Mouse (Mus musculus): ENCODE measurements at regions not wholly inside any gene's neighbourhood (a gene's known extent, or its start where the extent isn't known, plus 50 kb on each side); places are given as distances from the start of the nearest gene placed in this dataset.
"Not testable (repeated sequence)": the region's sequence is repeated elsewhere in the genome, so short reads cannot be mapped to it uniquely, and the experiment has no call there.

DNA sequence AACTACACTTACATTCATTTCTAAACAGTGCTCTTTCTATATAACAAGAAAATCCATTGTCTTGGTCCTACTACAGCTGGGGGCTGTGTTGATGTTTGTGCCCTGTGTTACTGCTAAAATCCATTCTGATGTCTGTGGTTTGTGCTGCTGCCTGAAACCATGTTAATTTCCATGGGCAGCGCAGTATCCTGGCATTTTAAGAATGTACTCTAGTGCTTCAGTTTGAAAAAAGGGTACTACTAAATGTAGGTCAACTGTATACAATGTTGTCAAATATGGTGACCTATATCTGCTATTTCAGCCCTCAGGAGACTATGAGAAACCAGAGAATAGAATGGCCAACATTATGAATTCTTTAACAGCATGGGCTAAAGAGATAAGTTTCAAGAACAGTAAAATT is 1052.2 kb downstream of the Hace1 start:
- no peak for DNase-seq

DNA sequence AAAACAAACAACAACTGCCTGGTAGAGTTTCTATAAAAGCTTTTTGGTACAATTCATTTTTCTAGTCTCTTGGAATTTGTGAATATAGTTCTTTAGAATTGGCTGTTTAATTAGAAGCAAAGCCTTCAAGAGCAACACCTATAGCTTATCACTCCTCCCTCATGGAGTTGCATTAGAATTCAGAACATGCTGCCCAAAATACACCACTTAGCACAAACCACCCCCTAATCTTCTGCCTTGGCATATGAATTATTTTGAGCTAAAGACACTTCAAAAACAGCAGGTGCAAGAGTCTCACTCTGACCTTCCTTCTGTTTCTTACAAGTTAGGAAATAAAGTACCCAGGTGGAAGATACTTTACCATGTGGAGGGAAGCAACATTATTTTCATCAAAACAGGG is 1085.4 kb downstream of the Hace1 start:
- no peak for DNase-seq

DNA sequence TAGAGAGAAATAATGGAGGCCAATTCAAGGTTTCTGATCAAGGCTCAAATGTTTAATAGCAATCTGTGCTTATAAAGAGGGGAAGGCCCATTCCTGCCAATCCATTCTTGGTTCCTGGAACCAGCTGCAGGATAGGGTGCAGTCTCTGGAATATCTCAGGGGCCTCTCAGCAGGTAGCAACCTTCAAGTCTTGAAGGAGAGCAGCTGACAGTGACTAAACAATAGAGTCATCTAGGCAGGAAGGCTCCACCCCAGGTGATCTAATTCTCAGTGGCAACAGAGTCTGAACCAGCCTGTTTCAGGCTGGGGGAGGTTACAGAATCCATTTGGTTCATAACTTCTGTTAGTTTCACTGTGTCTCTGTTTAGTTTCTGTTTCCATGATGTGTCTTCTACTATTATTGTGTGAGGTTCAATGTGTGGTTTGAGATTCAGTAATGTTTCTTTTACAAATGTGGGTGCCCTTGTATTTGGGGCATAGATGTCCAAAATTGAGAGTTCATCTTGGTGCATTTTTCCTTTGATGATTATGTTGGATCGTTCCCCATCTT is 1112.3 kb downstream of the Hace1 start:
- not testable (repeated sequence) for DNase-seq

DNA sequence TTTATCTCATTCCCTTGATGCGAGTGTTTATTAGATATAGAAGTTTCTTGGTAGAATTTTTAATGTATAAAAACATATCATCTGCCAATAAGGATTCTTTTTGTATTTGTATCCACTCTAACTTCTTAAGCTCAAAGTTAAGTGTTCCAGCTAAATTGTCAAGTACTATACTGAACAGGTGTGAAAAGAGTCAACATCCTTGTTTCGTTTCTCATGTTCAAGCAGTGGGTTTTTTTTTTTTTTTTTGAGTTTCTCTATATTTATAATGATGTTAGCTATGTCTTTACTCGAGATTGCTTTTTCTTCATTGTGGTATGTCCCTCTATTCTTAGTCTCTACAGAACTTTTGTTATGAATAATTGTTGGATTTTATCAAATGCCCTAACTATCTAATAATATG is 1115.0 kb downstream of the Hace1 start:
- DNase-seq, result no peak

DNA sequence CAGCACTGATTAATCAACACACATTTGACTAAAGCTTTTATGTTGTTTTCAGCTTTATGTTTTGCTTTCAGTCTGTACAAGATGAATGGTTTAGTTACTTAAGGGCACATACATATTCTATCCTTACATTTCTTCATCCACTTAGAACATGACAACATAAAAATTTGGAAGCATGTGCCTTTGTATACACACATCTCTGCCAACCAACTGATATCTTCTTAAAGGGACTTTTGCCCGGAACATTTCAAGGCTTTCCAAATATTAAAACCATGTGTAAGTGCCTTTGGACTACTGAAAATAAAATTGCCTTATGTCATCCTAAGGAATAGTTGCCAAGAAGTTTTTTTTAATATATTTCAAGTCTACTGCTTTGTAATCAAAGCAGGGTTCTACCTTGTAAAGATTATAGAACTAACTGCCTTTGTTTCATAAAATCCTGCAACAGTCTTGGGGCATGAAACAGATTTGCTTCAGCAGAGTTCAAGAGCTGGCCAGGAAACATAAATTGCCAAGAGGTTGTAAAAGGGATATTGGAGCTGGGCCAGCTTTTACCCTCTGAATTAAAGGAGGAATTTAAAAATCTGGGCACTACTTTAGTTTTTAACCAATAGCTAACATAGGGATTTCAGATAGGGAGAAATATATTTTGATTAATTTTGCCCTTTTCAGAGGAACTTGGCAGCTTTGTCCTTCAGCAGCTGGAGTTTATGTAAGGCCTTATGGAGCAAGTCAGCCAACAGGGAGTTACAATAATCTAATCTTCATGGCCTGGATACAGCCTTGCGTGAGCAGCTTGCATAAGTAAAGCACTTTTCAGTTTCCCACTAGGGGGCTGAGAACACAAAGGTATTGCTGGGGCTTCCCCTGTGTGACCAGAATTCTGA is 1120.0 kb downstream of the Hace1 start:
- peak; percentile 41 for DNase-seq

DNA sequence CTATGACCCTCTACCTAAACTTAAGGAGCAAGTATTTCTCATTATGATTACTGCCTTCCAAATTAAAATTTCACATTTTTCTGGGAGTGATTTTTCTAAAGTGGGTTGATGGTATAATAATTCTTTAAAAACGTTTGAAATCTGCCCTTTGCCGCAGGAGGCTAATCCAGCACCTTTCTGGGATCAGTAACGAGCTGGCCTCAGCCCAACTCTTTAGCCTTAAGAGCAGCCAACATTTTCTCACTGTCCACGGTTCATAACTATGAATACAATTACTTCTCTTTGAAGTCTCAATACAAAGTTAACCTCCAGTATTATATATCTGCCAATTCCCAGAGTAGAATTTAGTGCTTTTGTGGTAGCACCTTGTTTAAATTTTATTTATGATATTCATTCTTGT is 1123.6 kb downstream of the Hace1 start:
- no peak for DNase-seq

DNA sequence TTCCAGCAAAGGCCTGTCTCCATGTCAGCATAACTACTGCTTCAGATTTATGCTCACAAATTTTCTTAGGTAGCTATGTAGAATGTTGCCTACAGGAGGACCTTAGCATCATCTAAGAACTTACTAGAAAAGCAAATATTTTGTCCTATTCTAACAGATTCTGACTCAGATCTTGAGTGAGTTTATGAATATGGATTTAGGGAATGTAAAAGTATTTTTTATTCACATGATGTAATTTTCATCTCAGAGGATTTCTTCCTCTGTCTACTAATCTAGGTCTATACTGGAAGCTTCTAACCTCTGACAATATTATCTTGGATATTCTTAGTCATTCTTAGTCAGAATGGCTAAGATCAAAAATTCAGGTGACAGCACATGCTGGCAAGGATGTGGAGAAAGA is 1130.4 kb downstream of the Hace1 start:
- not testable (repeated sequence) for DNase-seq

DNA sequence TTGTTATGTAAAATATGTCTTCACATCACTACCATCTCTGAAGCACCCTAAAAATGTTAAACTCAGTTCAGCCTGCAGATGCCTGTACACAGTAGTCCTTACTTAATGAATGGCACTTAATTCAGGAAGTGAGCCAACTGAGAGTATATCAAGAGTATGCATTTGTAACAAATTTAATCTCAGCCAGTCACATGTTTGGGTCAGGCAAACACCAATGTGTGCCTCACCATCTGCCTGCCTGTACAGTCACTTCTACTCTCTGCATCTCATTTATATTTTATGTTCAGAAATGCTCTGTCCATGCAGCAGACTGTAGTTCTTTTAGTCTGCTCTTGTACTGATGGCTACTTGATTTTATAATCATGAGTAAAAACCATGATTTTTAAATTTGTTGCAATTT is 1135.1 kb downstream of the Hace1 start:
- no peak for DNase-seq

DNA sequence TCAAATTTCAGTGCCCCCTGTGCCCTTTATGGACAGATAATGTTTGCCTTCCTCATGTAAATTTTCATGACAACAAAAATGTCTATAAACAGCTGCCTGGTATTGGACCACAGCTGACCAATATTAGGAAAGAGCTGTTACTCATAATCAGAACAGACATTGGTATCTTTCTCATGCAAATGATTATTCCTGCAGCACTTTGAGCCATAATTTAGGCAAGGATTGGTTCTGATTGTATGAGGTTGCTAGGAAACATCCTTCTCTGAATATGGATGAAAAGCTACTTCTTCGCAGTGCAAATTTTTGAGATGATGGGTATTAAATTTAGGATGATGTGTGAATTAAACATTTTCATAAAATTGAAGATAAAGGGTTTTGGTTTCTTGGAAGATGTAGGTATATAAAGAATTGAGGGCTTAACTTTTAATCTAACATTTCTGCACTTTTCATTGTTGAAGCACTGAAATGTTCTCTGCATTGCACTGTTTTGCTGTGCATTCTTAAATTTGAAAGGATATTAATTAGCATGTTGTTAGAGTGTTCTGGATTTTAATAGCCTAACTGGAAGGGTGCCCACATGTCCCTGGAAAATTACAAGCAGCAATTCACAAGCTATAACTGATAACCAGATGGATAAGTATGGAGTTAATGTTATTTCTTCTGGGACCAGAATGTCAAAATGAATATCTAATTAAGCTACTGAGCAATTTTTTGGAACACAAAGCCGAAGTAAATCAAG is 1140.9 kb downstream of the Hace1 start:
- DNase-seq, result no peak

DNA sequence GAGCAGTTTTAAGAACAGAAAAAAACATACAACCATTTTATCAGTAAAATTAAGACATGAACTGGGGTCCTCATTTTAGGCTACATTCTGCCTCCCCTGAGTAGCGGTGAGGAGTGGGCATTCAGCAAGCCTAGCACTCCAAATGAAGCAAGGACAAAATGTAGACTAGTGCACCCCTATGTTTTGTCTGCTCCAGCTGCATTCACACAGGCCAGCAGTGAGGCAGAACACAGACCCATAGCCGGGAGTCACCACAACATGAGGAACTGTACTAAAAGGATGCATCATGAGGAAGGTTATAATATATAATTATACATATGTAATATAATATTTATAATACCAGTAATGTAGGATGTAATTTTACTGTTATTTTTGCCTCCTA is 1141.5 kb downstream of the Hace1 start:
- DNase-seq, result no peak

DNA sequence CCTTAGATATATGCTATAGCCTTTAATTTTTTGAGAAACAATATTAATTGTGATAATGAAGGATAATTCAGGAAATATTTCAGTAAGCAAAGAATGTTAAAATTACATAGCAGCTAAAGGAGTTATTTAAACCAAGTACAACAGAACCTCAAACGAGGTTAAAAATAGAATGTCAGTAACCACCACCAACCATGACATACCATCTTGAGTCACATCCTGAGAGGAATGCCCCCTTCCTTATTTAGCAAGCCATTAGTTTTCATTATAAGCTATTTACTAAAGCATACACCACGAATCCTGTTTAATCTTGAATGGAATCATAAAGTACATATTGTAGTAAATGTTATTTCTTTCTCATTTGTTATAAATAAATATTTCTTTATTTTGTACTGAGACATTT is 1146.0 kb downstream of the Hace1 start:
- DNase-seq, result no peak

DNA sequence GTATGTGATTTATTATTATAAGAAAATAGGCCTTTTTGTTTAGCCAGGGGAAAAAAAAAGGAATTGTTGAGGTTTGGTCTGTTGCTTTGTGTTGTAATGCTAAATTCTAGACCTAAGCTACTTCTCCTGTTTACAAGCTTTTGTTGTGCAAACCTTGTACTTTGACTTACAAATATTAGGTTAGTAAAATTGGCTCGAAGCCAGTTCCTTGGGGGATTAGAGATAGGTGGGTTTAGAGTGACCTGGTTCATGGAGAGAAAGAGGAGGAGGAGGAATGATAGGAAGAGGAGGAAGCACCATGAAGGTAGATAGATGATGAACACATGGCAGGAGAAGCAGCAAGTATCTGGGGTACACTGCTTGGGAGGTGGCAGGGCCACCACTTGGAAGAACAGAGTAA is 1153.0 kb downstream of the Hace1 start:
- no peak for DNase-seq

DNA sequence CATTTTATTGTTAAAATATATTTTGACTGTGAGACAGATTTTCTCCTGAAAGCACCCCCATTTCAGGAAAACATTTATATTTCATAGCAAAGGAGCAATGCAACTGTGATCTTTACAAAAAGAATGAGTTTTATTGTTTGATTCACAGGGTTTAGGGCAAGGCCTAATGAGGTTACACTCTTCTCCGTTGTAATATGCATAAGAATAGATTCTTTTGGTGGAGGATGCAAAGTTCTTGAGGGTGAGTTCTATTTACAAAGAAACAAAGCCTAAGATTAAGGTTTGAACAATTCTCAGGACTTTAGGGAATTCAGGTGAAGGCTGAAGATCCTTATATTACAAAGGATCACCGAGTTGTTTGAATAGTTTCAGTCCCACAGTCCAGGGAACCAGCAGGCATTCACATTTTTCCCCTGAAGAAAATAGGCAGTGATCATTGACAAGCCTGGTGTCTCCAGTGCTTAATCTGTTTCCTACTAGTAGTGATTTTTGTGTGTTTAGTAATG is 1156.2 kb downstream of the Hace1 start:
- DNase-seq, result no peak

DNA sequence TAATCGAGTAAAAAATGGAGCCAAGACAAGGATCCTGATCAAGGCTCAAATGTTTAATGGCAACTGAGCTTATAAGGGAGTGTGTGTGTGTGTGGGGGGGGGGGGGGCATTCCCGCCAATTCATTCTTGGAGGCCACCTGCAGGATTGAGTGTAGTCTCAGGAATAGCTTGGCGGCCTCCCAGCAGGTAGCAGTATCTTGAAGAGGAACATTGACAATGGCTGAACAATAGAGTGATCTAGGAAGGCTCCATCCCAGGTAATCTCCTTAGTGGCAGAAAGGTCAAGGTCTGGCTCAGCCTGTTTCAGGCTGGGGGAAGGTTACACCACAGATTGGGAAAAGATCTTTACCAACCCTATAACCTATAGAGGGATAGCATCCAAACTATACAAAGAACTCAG is 1163.5 kb downstream of the Hace1 start:
- no peak for DNase-seq

DNA sequence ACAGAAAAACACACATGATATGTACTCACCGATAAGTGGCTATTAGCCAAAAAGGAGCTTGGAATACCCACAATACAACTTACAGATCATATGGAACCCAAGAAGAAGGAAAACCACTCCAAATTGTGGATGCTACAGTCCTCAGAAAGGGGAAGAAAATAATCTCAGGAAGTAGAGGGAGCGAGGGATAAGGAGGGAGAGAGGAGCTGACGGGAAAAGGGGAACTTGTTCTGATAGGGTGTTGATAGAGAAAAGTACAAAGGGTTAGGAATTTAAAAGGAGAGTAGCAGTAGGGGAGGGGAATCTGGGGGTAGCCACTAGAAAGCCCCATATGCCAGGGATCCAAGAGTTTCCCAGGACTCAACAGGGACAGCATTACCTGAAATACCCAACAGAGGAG is 1164.5 kb downstream of the Hace1 start:
- DNase-seq, result no peak

DNA sequence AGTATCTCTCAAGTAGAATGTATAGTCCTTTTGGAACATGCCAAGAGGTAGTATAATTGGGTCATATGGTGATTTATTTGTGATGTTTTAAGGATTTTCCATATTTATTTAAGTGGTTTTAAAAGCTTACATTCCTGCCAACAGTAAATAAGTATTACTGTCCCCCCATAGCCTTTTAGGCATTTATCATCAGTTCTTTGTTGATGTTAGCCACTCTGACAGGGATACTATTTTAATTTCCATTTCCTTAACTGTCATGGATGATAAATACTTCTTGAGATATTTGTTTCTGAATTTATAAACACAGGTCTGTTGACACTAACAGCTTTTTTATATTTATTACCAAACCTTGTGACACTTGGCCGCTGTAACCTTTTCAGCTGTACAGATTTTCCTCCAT is 1183.3 kb downstream of the Hace1 start:
- DNase-seq, result no peak

DNA sequence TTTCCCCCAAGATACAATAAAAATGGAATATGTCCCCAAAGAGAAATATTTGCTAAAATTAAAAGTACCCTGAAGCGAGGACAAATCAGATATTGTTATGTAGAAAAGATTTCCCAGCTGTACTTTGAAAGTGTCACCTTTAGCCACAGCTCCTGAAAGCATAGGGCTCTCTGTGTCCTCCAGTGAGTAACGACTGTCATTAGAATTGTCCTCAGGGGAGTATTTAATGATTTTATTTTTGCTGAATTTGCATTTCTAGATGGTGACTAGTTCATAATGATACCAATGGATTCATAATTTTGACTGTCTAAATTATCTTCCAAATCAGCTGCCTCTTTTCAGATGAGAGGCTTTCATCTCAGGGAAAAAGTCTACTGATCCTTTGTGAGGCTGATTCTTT is 1201.1 kb downstream of the Hace1 start:
- DNase-seq, result no peak

DNA sequence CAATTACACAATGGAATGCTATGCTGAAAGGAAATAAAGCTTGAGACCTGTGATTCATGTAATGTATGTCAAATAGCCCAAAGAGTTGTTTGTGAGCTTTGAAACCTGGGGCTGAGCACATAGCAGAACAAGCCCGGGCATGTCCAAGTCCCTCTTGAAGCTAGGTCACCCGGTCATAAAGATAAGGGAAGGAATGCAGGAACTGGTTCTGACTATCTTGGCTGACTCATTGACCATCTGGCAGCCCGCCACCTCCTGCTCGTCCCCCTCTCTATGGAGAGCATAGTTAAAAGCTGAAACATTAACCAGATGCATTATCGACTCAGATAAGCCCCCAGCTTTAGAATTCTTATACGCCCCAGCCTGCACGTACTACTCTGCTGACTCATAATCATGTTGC is 1208.1 kb downstream of the Hace1 start:
- not testable (repeated sequence) for DNase-seq

DNA sequence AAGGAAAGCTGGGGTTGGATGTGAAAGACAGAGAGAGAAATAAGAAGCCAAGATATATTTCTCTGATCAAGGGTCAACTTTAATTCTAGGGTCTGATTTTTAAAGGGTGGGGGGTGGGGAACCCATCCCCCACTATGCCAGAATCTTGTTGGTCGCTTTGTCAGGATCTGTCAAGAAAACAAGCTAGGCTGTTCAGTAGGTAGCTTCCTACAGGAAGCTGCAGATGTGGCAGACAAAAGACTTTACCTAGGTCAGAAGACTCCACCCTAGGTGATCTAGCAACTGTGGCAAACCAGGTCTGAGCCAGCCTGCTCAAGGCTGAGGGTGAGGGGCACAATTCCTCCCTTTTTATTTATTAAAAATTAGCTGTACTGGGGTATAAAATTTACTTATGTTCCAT is 1236.6 kb downstream of the Hace1 start:
- no peak for DNase-seq

DNA sequence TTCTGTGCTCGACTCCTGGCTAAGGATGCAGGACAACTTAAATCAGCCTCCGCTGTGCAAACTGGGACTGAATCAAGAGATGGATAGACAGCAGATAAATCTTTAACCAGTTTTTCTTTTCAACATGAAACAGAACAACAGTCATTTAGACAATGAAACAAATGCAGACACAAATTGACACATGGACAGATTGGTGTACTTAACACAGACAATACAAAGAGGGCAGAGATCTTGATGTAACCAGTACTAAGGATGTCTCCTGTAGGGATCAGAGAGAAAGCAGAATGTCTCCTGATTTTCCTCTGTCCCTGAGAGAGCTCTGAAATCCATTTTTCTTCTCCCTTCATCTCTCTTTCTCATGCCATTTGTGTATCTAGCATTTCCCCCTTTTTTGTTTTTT is 1241.5 kb downstream of the Hace1 start:
- no peak for DNase-seq

DNA sequence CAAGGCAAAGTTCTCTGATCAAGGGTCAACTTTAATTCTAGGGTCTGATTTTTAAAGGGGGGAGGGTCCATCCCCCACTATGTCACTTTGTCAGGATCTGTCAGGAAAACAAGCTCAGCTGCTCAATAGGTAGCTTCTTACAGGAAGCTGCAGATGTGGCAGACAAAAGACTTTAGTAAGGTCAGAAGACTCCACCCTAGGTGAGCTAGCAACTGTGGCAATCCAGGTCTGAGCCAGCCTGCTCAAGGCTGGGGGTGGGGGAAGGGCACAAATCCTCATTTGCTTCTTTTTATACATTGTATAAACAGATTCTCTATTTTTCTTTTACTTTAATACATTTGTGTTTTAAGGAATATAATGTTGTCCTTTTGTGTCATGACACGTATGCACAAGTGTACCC is 1242.3 kb downstream of the Hace1 start:
- no peak for DNase-seq

DNA sequence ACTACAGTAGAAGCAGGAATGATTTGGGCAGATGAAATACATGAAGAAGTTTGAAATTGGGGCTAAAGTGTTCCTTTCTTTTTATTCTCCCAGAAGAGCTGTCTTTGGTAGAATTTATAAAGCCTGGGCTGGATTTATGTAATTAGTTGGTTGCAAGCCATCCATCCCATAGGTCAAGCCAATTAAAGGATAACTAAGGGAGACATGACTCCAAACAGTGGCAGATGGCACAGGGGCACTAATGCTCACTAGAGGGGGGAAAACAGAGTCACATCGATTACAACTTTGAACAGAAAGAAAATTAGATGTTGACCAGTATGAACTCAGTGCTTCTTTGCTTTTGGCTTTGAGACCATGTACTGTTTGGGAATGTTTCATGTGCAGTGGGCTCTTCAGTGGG is 1246.2 kb downstream of the Hace1 start:
- DNase-seq, result no peak

DNA sequence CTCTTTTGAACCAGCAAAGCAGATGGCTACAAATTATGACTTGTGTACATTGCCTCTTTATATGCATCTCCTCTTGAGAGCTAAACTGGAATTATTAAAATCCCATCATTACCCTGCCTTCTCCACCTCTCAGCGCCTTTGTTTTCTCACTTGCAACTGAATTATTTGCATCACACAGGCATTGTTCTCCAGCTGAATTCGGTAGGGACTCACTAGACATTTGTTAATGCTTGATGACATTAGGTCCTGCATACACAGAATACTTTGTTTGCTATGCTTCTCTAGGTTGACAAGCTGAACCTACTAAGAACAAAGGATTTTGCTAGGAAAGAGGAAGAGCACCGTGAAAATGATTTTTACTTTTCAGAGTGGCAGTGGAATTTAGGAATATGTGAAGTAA is 1248.4 kb downstream of the Hace1 start:
- no peak for DNase-seq
